Mouse (Mus musculus): ENCODE data around the gene Lctl. TPM values are rescaled to one million over a fixed set of nuclear protein-coding genes. Genes with fewer than 3 reads are reported as not detected.

The Lctl gene
- polyA plus RNA-seq (2016; fragmentation: Nextera tagmentation; extraction: Ambion mirVana) = not detected in 2 replicates

DNA sequence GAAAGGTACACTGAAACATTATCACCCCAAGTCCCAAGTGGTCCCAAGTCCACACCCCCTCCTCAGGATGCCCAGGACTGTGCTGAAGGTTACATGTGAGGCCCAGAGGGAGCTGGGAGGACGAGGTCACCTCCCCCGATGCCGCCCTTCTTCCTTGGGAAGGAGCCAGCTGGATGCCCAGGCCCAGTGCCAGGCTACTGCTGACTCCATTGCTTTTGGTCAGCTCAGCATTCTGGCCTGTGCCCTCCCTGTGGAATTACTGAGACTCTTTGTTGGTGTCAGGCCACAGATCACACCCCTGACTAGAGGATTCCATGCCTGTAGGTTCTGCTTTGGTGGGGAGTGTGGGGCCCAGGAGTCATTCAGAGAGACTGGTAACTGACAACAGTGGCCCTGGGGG, at the start of gene Lctl:
TSS of gene Lctl (plus strand) at position 272 of the 400 bp plus-strand sequence.
- Histone ChIP-seq H3K4me1 (0 out of 2 replicates have a peak, but pooled peaks cover 2% of the 10 kb centered on the region), H3K4me3 (no peak within 1 kb of the TSS), H3K27ac (no peak within 1 kb of the TSS), H3K9ac (no peak within 1 kb of the TSS), H3K36me3 (no peaks in the 10 kb centered on the region), H3K4me2 (replicated peaks) (no peak within 1 kb of the TSS), H3K27me3 (no peaks in the 10 kb centered on the region), H3K9me3 (no peaks in the 10 kb centered on the region)
- no peak for ATAC-seq (ENCODE audit: insufficient number of reproducible peaks, insufficient read depth, low FRiP score, low TSS enrichment)
- 84% methylated on average over 3 of the region's 3 CpGs for WGBS

DNA sequence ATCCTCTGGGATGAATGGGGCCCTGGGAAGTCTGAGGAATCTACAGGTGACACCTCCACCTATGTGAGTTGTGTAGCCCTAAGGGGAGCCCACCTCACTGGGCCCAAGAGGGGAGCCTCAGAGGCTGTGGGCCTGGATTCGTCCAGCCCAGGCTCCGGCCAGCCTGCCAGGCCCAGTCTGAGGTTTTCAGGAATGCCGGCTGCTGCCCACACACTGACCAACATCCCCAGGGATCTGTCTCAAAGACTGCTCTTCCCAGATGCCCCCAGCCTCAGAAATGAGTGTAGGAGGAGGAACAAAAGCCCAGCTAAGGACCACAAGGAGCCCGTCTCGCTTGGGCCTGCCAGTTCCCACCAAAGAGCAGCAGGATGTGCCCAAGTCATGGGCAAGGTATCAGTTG, 49.2 kb upstream of the Lctl start:
- Histone ChIP-seq H3K36me3 (no peaks in the 10 kb centered on the region), H3K27ac (no peak overlapping the region), H3K27me3 (no peaks in the 10 kb centered on the region), H3K9ac (no peak overlapping the region), H3K4me3 (no peak overlapping the region), H3K9me3 (no peaks in the 10 kb centered on the region), H3K4me1 (peaks cover 11% of the 10 kb centered on the region), H3K4me2 (replicated peaks) (no peak overlapping the region)
- 78% methylated on average over 5 of the region's 5 CpGs for WGBS
- no peak for ATAC-seq (ENCODE audit: insufficient number of reproducible peaks, insufficient read depth, low FRiP score, low TSS enrichment)

DNA sequence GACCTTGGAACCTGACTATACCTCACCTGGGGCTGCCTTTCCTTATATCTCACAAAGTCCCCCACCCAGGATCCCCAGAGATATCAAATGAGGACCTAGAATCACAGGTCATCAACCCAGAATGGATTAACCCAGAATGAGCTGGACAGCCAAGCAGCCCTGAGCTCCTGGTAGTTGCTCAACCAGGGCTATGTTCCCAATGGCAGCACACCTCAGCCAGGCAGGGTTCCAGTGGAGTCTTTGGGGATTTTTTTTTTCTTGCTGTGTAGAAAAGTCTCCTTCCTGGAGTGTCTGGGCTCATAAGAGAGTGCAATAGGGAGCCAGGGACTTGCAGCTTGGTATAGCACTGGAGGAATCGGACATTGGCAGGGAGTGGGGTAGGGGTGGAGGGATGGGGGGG, 48.4 kb upstream of the Lctl start:
- Histone ChIP-seq H3K27ac (no peak overlapping the region), H3K4me2 (replicated peaks) (no peak overlapping the region), H3K9me3 (no peaks in the 10 kb centered on the region), H3K36me3 (no peaks in the 10 kb centered on the region), H3K4me3 (no peak overlapping the region), H3K9ac (no peak overlapping the region), H3K27me3 (no peaks in the 10 kb centered on the region), H3K4me1 (peaks cover 11% of the 10 kb centered on the region)
- ATAC-seq (ENCODE audit: insufficient number of reproducible peaks, insufficient read depth, low FRiP score, low TSS enrichment) = no peak
- 100% methylated on average over 1 of the region's 1 CpGs for WGBS

DNA sequence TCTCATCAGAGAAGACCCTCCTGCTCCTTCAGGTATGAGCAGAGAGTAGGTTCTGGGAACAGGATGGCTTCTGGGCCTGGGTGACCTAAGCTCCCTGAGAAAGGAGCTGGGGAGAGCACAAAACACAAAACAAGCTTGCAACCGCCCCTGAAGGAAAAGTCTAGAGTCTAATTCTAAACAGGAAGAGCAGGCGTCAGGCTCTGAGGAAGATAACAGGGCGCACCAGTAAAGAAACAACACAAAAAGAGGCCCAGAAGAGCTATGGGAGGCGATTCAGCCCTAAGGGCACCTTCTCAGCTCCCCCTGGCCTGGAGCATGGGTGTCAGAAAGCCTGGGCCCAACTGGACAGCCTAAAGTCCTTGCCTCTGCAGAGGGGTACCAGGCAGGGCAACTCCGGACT, 47.8 kb upstream of the Lctl start:
- Histone ChIP-seq H3K36me3 (no peaks in the 10 kb centered on the region), H3K9ac (no peak overlapping the region), H3K9me3 (no peaks in the 10 kb centered on the region), H3K27me3 (no peaks in the 10 kb centered on the region), H3K4me2 (replicated peaks) (no peak overlapping the region), H3K4me3 (no peak overlapping the region), H3K4me1 (peaks cover 11% of the 10 kb centered on the region), H3K27ac (no peak overlapping the region)
- ATAC-seq (ENCODE audit: insufficient number of reproducible peaks, insufficient read depth, low FRiP score, low TSS enrichment) = no peak
- 72% methylated on average over 5 of the region's 5 CpGs for WGBS

DNA sequence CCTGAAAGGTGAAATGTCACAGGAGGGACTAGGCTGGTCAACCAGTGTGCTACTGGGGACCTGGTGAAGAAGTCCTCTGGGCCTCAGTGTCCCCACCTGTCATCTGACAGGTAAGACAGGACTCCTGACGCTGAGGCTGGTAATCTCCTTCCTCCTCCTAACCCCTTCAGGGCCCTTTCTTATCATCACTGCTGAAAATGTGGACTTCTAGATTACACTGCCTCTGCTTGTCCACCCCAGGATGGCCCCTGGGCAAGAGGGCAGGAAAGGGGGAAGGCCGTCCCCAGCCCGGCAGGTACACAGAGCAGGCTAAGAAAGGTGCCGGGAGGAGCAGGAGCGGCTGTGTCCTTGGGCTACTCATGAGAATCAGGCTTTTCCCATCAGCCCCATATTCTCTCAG, 46.3 kb upstream of the Lctl start:
- no peak overlapping the region for H3K27ac ChIP-seq
- 86% methylated on average over 5 of the region's 5 CpGs for whole genome bisulfite sequencing

DNA sequence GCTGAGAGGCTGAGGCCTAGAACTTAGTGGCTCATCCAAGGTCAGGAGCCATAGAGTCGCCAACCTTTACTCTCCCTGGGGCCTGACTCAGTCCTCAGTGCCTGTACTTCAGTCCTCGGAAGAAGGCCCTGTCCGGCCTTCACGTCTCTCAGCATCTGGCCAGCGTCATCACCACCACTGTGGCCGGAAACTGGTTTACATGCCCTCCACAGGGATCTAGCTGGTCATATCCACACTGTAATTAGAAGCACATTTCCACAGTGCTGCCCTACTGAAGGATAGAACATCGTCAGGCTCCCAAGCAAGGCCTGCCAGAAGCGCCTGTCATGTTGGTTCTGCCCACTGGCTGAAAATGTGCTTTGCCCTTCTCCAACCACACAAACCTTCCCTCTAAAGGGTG, 42.1 kb upstream of the Lctl start:
- peaks cover 13% of the 10 kb centered on the region for H3K4me1 ChIP-seq
- 42% methylated on average over 8 of the region's 8 CpGs for WGBS
- H3K27me3 ChIP-seq = no peaks in the 10 kb centered on the region
- H3K4me3 ChIP-seq = no peak overlapping the region
- no peaks in the 10 kb centered on the region for H3K9me3 ChIP-seq
- H3K9ac ChIP-seq = no peak overlapping the region
- H3K36me3 ChIP-seq = no peaks in the 10 kb centered on the region
- no peak overlapping the region for H3K4me2 ChIP-seq (replicated peaks)
- 0 out of 2 replicates have a peak overlapping the region, but pooled peaks have one; percentile 2 for H3K27ac ChIP-seq
- ATAC-seq (ENCODE audit: insufficient number of reproducible peaks, insufficient read depth, low FRiP score, low TSS enrichment) = no peak

More for the DNA sequence above, 46.3 kb upstream of the Lctl start:
- Histone ChIP-seq H3K4me2 (replicated peaks) (no peak overlapping the region), H3K4me1 (peaks cover 16% of the 10 kb centered on the region), H3K9me3 (no peaks in the 10 kb centered on the region), H3K9ac (no peak overlapping the region), H3K27me3 (no peaks in the 10 kb centered on the region), H3K36me3 (no peaks in the 10 kb centered on the region), H3K4me3 (no peak overlapping the region)
- ATAC-seq (ENCODE audit: insufficient number of reproducible peaks, insufficient read depth, low FRiP score, low TSS enrichment) = no peak

DNA sequence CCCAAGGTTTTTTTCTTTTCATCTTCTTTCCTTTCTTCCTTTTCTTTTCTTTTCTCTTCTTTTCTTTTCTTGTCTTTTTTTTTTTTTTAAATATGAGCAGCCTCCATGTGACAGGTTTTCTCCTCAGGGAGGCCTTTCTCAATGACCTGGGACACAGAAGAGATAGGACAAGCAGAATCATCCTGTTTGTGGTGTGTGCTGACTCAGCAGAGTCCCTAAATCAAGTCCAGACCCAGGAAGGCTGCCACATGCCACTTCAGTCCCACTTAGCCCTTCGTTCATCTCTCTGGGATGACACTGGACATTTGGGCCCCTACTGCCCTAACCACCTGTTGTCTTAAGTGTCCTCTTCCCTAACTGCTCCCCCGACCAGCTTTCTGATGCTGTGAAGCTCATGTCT, 40.5 kb upstream of the Lctl start:
- no peak for ATAC-seq (ENCODE audit: insufficient number of reproducible peaks, insufficient read depth, low FRiP score, low TSS enrichment)
- Histone ChIP-seq H3K9ac (no peak overlapping the region), H3K27ac (no peak overlapping the region), H3K9me3 (no peaks in the 10 kb centered on the region), H3K4me1 (peaks cover 13% of the 10 kb centered on the region), H3K27me3 (no peaks in the 10 kb centered on the region), H3K4me3 (no peak overlapping the region), H3K4me2 (replicated peaks) (no peak overlapping the region), H3K36me3 (no peaks in the 10 kb centered on the region)
- 54% methylated on average over 2 of the region's 2 CpGs for WGBS

DNA sequence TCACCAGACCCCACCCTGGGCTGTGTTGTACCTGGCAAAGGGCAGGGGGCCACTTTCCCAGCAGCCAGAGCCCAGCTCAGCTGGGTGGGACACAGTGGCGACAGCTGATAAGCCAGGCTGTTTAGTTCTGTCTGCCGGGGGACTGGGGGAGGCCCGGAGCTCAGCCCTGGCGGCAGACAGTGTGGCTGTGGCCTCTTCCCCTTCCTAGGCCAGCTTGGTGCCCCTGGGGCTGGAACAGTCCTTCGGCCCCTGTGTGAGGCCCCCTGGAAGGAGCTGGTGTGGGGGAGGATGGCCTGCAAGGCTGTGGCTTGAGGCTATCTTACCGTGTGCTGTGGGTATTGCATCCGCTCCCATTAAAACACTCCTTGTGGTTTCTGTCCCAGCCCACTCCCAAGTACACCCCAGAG, 38.6 kb upstream of the Lctl start:
- Histone ChIP-seq H3K9ac (no peak overlapping the region), H3K4me2 (replicated peaks) (no peak overlapping the region), H3K4me3 (no peak overlapping the region), H3K27me3 (no peaks in the 10 kb centered on the region), H3K36me3 (no peaks in the 10 kb centered on the region), H3K4me1 (peaks cover 13% of the 10 kb centered on the region), H3K27ac (no peak overlapping the region), H3K9me3 (no peaks in the 10 kb centered on the region)
- no peak; the same call in 1 of the 2 replicates for ATAC-seq (ENCODE audit: insufficient number of reproducible peaks, insufficient read depth, low FRiP score, low TSS enrichment)
- 30% methylated on average over 7 of the region's 7 CpGs for WGBS

DNA sequence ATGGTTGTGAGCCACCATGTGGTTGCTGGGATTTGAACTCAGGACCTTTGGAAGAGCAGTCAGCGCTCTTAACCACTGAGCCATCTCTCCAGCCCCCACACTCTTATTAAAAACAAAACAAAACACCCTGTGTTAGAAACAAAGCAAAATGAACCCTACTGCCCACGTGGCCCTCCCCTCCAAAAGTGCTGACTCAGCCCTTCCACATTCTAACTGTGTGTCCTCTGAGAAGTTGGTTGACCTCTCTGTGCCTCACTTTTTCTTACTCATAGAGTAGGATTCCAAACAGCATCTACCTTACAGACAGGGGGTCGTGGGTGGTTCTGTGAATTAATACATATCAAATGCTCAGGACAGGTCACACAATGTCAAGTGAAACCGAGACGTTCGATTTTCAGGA, 37.0 kb upstream of the Lctl start:
- H3K4me1 ChIP-seq = peaks cover 18% of the 10 kb centered on the region
- ATAC-seq (ENCODE audit: insufficient number of reproducible peaks, insufficient read depth, low FRiP score, low TSS enrichment) = no peak
- no peak overlapping the region for H3K27ac ChIP-seq
- H3K9me3 ChIP-seq = no peaks in the 10 kb centered on the region
- WGBS = 79% methylated on average over 6 of the region's 6 CpGs
- H3K36me3 ChIP-seq = no peaks in the 10 kb centered on the region
- no peaks in the 10 kb centered on the region for H3K27me3 ChIP-seq
- no peak overlapping the region for H3K4me3 ChIP-seq
- H3K9ac ChIP-seq = no peak overlapping the region
- no peak overlapping the region for H3K4me2 ChIP-seq (replicated peaks)

DNA sequence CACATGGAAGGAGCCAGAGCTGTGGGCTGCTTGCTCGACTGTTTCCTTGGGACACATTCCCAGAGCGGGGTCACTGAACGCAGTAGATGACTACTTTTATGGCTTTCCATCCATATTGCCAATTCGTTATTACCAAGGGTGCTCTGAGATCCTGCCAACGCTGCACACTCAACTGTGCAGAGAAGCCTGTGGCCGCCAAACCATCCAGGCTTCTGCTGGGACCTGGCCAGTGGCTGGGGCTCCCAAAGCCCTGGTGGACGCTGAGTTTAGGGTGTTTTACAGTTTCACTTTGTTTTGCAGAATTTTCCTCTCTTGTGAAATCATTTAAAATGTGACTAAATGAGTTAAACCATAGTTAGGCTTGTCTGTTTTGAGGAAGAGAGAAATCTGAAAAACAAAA, 32.7 kb upstream of the Lctl start:
- no peaks in the 10 kb centered on the region for H3K27me3 ChIP-seq
- no peak overlapping the region; the same call in 1 of the 2 replicates for H3K27ac ChIP-seq
- H3K36me3 ChIP-seq = no peaks in the 10 kb centered on the region
- peak overlapping the region; percentile 90 for H3K4me2 ChIP-seq (replicated peaks)
- H3K4me1 ChIP-seq = peaks cover 30% of the 10 kb centered on the region
- WGBS = 42% methylated on average over 7 of the region's 7 CpGs
- H3K9me3 ChIP-seq = no peaks in the 10 kb centered on the region
- peak overlapping the region; percentile 38 for H3K4me3 ChIP-seq
- ATAC-seq (ENCODE audit: insufficient number of reproducible peaks, insufficient read depth, low FRiP score, low TSS enrichment) = no peak
- no peak overlapping the region for H3K9ac ChIP-seq

DNA sequence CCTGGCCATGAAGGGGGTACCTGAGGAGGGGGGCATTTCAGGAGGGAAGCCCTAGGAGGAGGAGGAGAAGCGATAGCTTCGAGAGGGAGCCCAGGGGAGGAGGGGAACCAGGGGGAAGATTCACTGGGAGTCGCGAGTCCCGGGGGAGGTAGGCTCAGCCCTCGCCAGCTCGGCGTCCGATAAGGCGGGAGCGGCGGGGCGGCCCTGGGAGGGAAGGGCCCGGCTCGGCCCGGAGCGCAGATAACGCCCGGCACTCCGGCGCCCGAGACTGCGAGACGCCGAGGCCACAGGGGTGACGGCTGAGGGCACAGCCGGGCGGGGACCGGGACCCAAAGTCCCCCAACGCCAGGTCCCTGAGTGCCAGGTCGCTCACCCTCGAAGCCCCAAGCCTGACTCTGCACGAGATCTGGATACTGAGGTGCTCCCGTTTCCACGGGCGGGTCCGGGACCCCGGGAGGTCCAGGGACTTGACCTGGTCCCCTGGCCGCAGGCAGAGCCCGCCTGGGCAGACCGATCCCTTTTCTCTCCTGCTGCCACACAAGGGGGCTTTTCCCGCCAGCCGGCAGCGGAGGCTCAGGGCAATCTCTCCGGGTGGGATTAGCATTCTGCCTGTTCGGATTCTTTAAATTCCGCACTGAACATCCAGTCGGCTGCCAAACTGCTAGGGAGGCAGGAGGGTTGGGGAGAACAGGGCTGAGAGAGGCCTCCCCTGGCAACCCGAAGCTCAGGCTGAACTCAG, 32.1 kb upstream of the Lctl start:
- peak; percentile 44; the same call in 1 of the 2 replicates for ATAC-seq (ENCODE audit: insufficient number of reproducible peaks, insufficient read depth, low FRiP score, low TSS enrichment)
- WGBS = under 1% methylated on average over 49 of the region's 49 CpGs

DNA sequence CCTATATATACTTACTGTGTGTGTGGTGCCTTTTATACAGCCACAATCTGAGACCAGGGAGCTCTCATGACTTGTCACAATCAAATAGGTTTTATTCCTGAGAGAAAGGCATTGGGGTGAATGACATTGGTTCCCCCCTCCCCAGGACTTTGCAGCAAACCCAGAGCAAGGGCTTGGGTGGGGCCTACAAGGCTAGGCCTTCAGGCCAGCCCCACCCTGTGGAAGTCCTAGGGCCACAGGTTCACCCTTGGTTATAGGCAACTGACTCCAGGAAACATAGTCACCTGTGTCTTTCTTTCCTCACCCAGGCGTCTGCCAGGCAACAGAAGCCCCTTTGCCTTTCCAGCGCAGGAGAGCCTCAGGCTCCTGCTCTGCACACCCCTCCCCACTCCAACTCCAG, 31.0 kb upstream of the Lctl start:
- Histone ChIP-seq H3K27me3 (no peaks in the 10 kb centered on the region), H3K36me3 (no peaks in the 10 kb centered on the region), H3K4me3 (no peak overlapping the region), H3K9ac (no peak overlapping the region), H3K27ac (peak overlapping the region; percentile 37; the same call in 1 of the 2 replicates), H3K9me3 (no peaks in the 10 kb centered on the region), H3K4me2 (replicated peaks) (no peak overlapping the region), H3K4me1 (peaks cover 30% of the 10 kb centered on the region)
- 41% methylated on average over 2 of the region's 2 CpGs for WGBS
- ATAC-seq (ENCODE audit: insufficient number of reproducible peaks, insufficient read depth, low FRiP score, low TSS enrichment) = no peak

More for the DNA sequence above, 32.1 kb upstream of the Lctl start:
- Histone ChIP-seq H3K36me3 (no peaks in the 10 kb centered on the region), H3K9ac (peak overlapping the region; percentile 65), H3K9me3 (no peaks in the 10 kb centered on the region), H3K27me3 (no peaks in the 10 kb centered on the region), H3K4me2 (replicated peaks) (peak overlapping the region; percentile 90), H3K4me1 (peaks cover 30% of the 10 kb centered on the region), H3K4me3 (peak overlapping the region; percentile 38), H3K27ac (peak overlapping the region; percentile 18)
